1 mouse cellular context compared by ENCODE assay signal in the genomic region with DNA sequence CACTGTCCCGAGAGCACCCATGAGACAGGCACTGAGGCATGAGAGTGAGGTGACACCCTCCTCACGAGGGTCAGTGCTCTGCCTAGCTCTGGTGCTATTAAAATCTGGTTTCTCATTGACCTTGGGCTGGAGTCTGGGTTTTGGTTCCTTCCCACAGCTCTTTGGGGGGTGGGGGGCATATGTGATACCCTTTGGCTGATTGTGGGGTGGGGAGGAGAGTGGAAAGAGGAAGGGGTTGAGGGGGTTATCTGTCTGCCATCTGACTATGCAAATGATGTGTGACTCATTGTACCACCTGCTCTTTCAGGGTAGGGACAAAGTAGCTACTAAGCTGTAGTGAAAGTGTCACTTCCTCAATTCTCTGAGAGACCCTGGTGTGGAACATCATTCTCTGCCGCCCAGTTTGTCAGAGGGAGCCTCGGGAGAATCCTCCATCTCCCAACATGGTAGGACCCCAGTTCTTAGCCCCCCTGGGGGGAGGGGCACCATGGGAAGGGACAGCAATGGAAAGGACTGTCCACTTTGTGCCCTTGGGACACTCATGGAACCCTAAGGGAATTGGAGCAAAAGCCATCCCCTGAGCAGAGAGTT.
TF ChIP-seq lines count a peak whose summit lies in the region.

A gene (plus strand): TSS at position 338 of the 591 bp plus-strand sequence.

TF ChIP-seq in CH12.LX, 34 proteins besides CTCF, POLR2A, EP300 and RAD21 (continued from another document):
- TF ChIP-seq UBTF (IDR thresholded peaks at IDR 0.05; ENCODE audit: low read depth, low read length) (peak; percentile 14; the same call in 1 of the 2 replicates), TCF12 (IDR thresholded peaks at IDR 0.05; ENCODE audit: low read depth, low read length) (peak; percentile 99), POLR2AphosphoS2 (IDR thresholded peaks at IDR 0.05; ENCODE audit: low read depth, low read length) (no peak), TBP (conservative IDR thresholded peaks at IDR 0.05; ENCODE audit: low read depth, low read length) (peak; percentile 94), KAT2A (IDR thresholded peaks at IDR 0.05; ENCODE audit: insufficient replicate concordance, low read length) (0 out of 2 replicates have a peak, but pooled peaks have one; percentile 65), MAZ (IDR thresholded peaks at IDR 0.05; ENCODE audit: low read depth, low read length) (peak; percentile 99), RCOR1 (conservative IDR thresholded peaks at IDR 0.05; ENCODE audit: low read depth, low read length) (peak; percentile 99), HCFC1 (IDR thresholded peaks at IDR 0.05; ENCODE audit: low read depth, low read length) (peak; percentile 51; the same call in 1 of the 2 replicates), NRF1 (IDR thresholded peaks at IDR 0.05; ENCODE audit: low read depth, low read length) (peak; percentile 6; the same call in 1 of the 2 replicates), MXI1 (IDR thresholded peaks at IDR 0.05; ENCODE audit: low read depth, low read length) (peak; percentile 59; the same call in 1 of the 2 replicates), MAFK (IDR thresholded peaks at IDR 0.05; ENCODE audit: insufficient replicate concordance, low read length) (peak; percentile 91), CHD2 (IDR thresholded peaks at IDR 0.05; ENCODE audit: low read length) (peak; percentile 94), NELFE (IDR thresholded peaks at IDR 0.05; ENCODE audit: low read depth, low read length) (peak; percentile 78), E2F4 (IDR thresholded peaks at IDR 0.05; ENCODE audit: insufficient replicate concordance, low read depth, low read length) (no peak), ZNF384 (IDR thresholded peaks at IDR 0.05; ENCODE audit: low read depth, low read length) (peak; percentile 52; the same call in 1 of the 2 replicates), ZMIZ1 (IDR thresholded peaks at IDR 0.05; ENCODE audit: low read depth, low read length) (no peak; the same call in 1 of the 2 replicates), JUND (conservative IDR thresholded peaks at IDR 0.05; ENCODE audit: low read depth, low read length) (peak; percentile 96), ETS1 (conservative IDR thresholded peaks at IDR 0.05; ENCODE audit: low read depth, low read length) (peak; percentile 98), MYC (IDR thresholded peaks at IDR 0.05; ENCODE audit: low read depth, low read length) (peak; percentile 77), BHLHE40 (IDR thresholded peaks at IDR 0.05; ENCODE audit: low read depth, low read length) (peak; percentile 92), ELF1 (IDR thresholded peaks at IDR 0.05; ENCODE audit: low read depth, low read length) (peak; percentile 57), IRF4 (IDR thresholded peaks at IDR 0.05; ENCODE audit: low read depth, low read length) (peak; percentile 99), JUN (IDR thresholded peaks at IDR 0.05; ENCODE audit: insufficient read depth, low read depth, low read length) (peak; percentile 97), SIN3A (IDR thresholded peaks at IDR 0.05; ENCODE audit: low read length) (peak; percentile 68), USF2 (conservative IDR thresholded peaks at IDR 0.05; ENCODE audit: low read depth, low read length) (0 out of 2 replicates have a peak, but pooled peaks have one; percentile 21), GABPA (IDR thresholded peaks at IDR 0.05; ENCODE audit: insufficient replicate concordance, low read depth, low read length) (no peak), ZKSCAN1 (IDR thresholded peaks at IDR 0.05; ENCODE audit: borderline replicate concordance, low read depth, low read length) (no peak), ZC3H11A (IDR thresholded peaks at IDR 0.05; ENCODE audit: low read depth, low read length) (no peak), USF1 (IDR thresholded peaks at IDR 0.05; ENCODE audit: low read depth, low read length) (peak; percentile 33; the same call in 1 of the 2 replicates)
